Mouse (Mus musculus) hindbrain, postnatal 0 days (tissue): ENCODE data around the gene Slc9a3. TPM values are rescaled to one million over a fixed set of nuclear protein-coding genes. Genes with fewer than 3 reads are reported as not detected.
A peak's percentile ranks its signal among the peaks of the same experiment; 100 is the strongest.

Source experiments
- ATAC-seq: fragments of 200-750 bp; cut with Nextera tagmentation; 2 replicates; pipeline ENCODE4 v1.8.0; 2017; ENCODE audit warnings: mild to moderate bottlenecking, moderate TSS enrichment, moderate library complexity
- DNase-seq: peaks from one replicate; pipeline ENCODE4 v3.0.0-alpha.2; 2015; ENCODE audit warnings: low spot score
- H3K27ac ChIP-seq: fragments of 300-500 bp; sonication (generic); 2 replicates; pipeline ENCODE4 v1.5.1; 2014; ENCODE audit warnings: mild to moderate bottlenecking
- H3K27me3 ChIP-seq: fragments of 300-500 bp; sonication (generic); 2 replicates; pipeline ENCODE4 v1.6.1; 2014; ENCODE audit warnings: low read length, mixed read lengths; ENCODE audit not compliant: insufficient read depth
- H3K36me3 ChIP-seq: fragments of 300-500 bp; sonication (generic); 2 replicates; pipeline ENCODE4 v1.6.1; 2014; ENCODE audit warnings: low read length, mixed read lengths; ENCODE audit not compliant: insufficient read depth
- H3K4me1 ChIP-seq: fragments of 300-500 bp; sonication (generic); 2 replicates; pipeline ENCODE4 v1.6.1; 2014; ENCODE audit warnings: antibody characterized with exemption, low read length, mixed read lengths; ENCODE audit not compliant: insufficient read depth
- H3K4me2 ChIP-seq: fragments of 300-500 bp; sonication (generic); 2 replicates; pipeline ENCODE4 v1.6.1; 2014; ENCODE audit warnings: low read depth, mild to moderate bottlenecking, low read length, moderate library complexity, mixed read lengths
- H3K4me3 ChIP-seq: fragments of 300-500 bp; sonication (generic); 2 replicates; pipeline ENCODE4 v1.5.1; 2014; ENCODE audit warnings: low read length
- H3K9ac ChIP-seq: fragments of 300-500 bp; sonication (generic); replicated peaks from 2 replicates; pipeline ENCODE4 v1.6.1; 2014; ENCODE audit warnings: mild to moderate bottlenecking, low read length, moderate library complexity, mixed read lengths
- H3K9me3 ChIP-seq: fragments of 300-500 bp; sonication (generic); 2 replicates; pipeline ENCODE4 v1.6.1; 2016; ENCODE audit warnings: low read length, mixed read lengths
- CTCF ChIP-seq: IDR thresholded peaks from 2 replicates; pipeline ENCODE4 v1.5.1; 2016; ENCODE audit warnings: antibody characterized with exemption, control low read depth, low read depth
- WGBS: fragments of 180-500 bp; shearing (Covaris S2); extraction: QIAGEN DNeasy Blood & Tissue Kit; methylation state at CpG from one replicate; pipeline ENCODE4 v1.1.7; 2014; 5-methylcytosine and 5-hydroxymethylcytosine counted together
- polyA plus RNA-seq: library from polyadenylated mRNA; unstranded; fragments of >200 nt; fragmentation: Nextera tagmentation; extraction: Ambion mirVana; gene quantifications from 2 replicates; pipeline ENCODE4 v1.2.1, GENCODE M21; 2015
- total RNA-seq: library from RNA; depleted of rRNA; stranded (reverse); fragments of >200 nt; gene quantifications from 2 replicates; pipeline ENCODE4 v1.2.3, GENCODE M21; 2014; rRNA removed

Slc9a3 gene
- total and polyA plus RNA-seq, 2 experiments from 2014 or later, result 0.58 to 1.1 TPM

DNA sequence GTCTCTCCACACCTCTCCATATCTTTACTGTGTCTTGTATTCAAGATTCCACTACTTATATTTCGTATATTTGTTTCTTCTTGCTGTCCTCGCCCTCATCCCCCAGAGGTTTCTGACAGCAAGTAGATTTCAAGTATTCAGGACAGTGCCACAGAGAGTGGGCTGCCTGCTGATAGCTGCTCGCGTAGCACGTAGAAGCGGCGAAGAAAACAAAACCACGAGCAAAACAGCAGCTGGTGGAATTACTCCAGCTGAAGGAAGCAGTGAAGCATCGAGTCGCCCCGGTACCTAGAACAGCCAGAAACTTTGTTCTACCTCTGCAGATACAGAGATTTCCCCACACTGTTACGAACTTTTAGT lies 87.7 kb downstream of the Slc9a3 start:
- 15% methylated on average over 12 of the region's 12 CpGs for WGBS
- ATAC-seq, result peak; percentile 66

DNA sequence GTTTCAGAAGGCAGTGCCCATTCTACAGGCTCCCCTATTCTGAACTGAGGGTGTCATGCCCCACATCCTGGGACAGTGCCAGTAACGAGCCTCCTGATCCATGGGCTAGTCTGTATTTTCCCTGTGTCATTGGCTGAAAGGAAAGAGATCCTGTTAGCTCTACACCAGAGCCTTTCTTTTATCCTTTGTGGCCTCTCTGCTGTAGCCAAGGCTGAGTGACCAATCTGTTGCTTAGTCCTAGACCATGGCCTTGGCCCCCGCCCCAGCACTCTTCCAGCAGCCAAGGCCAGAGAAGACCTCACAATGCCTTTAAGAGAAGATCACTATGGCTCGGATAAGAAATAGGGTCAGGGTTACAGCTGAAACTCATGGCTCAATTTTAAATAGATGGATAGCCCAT lies 97.2 kb downstream of the Slc9a3 start:
- Histone ChIP-seq H3K27me3 (no peaks in the 10 kb centered on the region), H3K36me3 (no peaks in the 10 kb centered on the region), H3K9ac (no peak overlapping the region), H3K27ac (no peak overlapping the region), H3K4me3 (no peak overlapping the region), H3K4me1 (no peaks in the 10 kb centered on the region), H3K9me3 (no peaks in the 10 kb centered on the region), H3K4me2 (no peak overlapping the region)
- peak; percentile 2 for DNase-seq
- WGBS, result 75% methylated on average over 3 of the region's 3 CpGs
- ATAC-seq, result no peak
- no peak for TF ChIP-seq CTCF

More for the DNA sequence above, 87.7 kb downstream of the Slc9a3 start:
- Histone ChIP-seq H3K9ac (peak overlapping the region; percentile 78), H3K4me2 (peak overlapping the region; percentile 96), H3K9me3 (no peaks in the 10 kb centered on the region), H3K4me3 (peak overlapping the region; percentile 80), H3K4me1 (peaks cover 11% of the 10 kb centered on the region), H3K27me3 (no peaks in the 10 kb centered on the region), H3K27ac (peak overlapping the region; percentile 94), H3K36me3 (0 out of 2 replicates have a peak, but pooled peaks cover 3% of the 10 kb centered on the region)
- no peak for TF ChIP-seq CTCF
- peak; percentile 32 for DNase-seq

Other genes with a start within 250 kb of the Slc9a3 start
- 1.9 and 2.6 TPM in 2 replicates for gene Trip13, start 183.7 kb upstream of the Slc9a3 start, total RNA-seq
- gene Trip13, start 183.7 kb upstream of the Slc9a3 start, polyA plus RNA-seq, result 10.5 and 11.8 TPM in 2 replicates
- gene Brd9, start 183.6 kb upstream of the Slc9a3 start, total RNA-seq, result 68.2 and 71.7 TPM in 2 replicates
- gene Brd9, start 183.6 kb upstream of the Slc9a3 start, polyA plus RNA-seq, result 72.4 and 73.2 TPM in 2 replicates
- not detected in 2 replicates for gene Zdhhc11, start 157.6 kb upstream of the Slc9a3 start, total RNA-seq
- not detected in 2 replicates for gene Zdhhc11, start 157.6 kb upstream of the Slc9a3 start, polyA plus RNA-seq
- 30.9 and 36.6 TPM in 2 replicates for gene Tppp, start 112.0 kb upstream of the Slc9a3 start, total RNA-seq
- 8.7 and 8.9 TPM in 2 replicates for gene Tppp, start 112.0 kb upstream of the Slc9a3 start, polyA plus RNA-seq
- gene Cep72, start 59.2 kb upstream of the Slc9a3 start, total RNA-seq, result 5.3 and 7.0 TPM in 2 replicates
- gene Cep72, start 59.2 kb upstream of the Slc9a3 start, polyA plus RNA-seq, result 5.7 and 7.8 TPM in 2 replicates
- 79.5 and 110 TPM in 2 replicates for gene Exoc3, start 87.3 kb downstream of the Slc9a3 start, total RNA-seq
- gene Exoc3, start 87.3 kb downstream of the Slc9a3 start, polyA plus RNA-seq, result 110 and 111 TPM in 2 replicates
- 0.99 and 3.3 TPM in 2 replicates for gene Ahrr, start 170.9 kb downstream of the Slc9a3 start, total RNA-seq
- gene Ahrr, start 170.9 kb downstream of the Slc9a3 start, polyA plus RNA-seq, result 0.45 and 0.54 TPM in 2 replicates
- 96.1 and 129 TPM in 2 replicates for gene Pdcd6, start 196.1 kb downstream of the Slc9a3 start, total RNA-seq
- gene Pdcd6, start 196.1 kb downstream of the Slc9a3 start, polyA plus RNA-seq, result 141 and 147 TPM in 2 replicates
- gene Sdha, start 228.8 kb downstream of the Slc9a3 start, total RNA-seq, result 84.2 and 91.5 TPM in 2 replicates
- gene Sdha, start 228.8 kb downstream of the Slc9a3 start, polyA plus RNA-seq, result 219 and 228 TPM in 2 replicates
- gene Ccdc127, start 228.9 kb downstream of the Slc9a3 start, total RNA-seq, result 15.2 and 15.6 TPM in 2 replicates
- gene Ccdc127, start 228.9 kb downstream of the Slc9a3 start, polyA plus RNA-seq, result 41.0 and 47.3 TPM in 2 replicates
- 0.10 and 0.18 TPM in 2 replicates for gene Lrrc14b, start 242.5 kb downstream of the Slc9a3 start, total RNA-seq
- gene Lrrc14b, start 242.5 kb downstream of the Slc9a3 start, polyA plus RNA-seq, result not detected in 2 replicates